ENCODE assay signal across 15 mouse cellular contexts in the genomic region with DNA sequence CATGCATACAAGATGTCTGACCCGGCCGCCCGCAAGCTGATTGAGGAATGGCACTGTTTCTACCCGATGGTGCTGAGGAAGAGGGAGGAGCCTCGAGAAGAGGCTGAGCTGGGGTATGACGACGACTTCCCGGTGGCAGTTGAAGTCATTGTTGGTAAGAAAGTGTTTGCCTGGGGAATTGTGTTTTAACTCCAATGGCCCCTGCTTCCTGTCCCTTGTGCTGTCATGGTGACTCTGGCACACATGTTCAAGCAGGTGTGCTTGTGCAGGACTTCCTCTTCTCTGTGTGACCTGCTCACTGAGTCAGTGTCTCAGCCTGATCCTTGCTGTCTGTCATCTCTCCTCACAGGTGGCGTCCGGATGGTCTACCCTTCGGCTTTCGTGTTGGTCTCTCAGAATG.
"Had no signal": no experiment of that assay in that cellular context is flagged by ENCODE, and none has a peak within 500 bp of the region (broad histone marks: within the 10 kb centered on the region; RNA-seq: fewer than 3 reads in every experiment).

No protein-coding gene starts in this region.

- H3K9ac ChIP-seq: limb, embryonic 12.5 days; liver, embryonic 13.5 days; liver, postnatal 0 days; midbrain, embryonic 15.5 days; neural tube, embryonic 13.5 days had no signal

- H3K36me3 ChIP-seq: midbrain, embryonic 15.5 days had no signal

- ATAC-seq: intestine, embryonic 16.5 days; liver, postnatal 0 days; midbrain, embryonic 15.5 days had no signal

- H3K27ac ChIP-seq: limb, embryonic 12.5 days; liver, embryonic 13.5 days; macrophage; midbrain, embryonic 15.5 days; neural tube, embryonic 13.5 days had no signal

- H3K27me3 ChIP-seq: limb, embryonic 12.5 days; liver, embryonic 13.5 days; megakaryocyte, embryonic 14.5 days; midbrain, embryonic 15.5 days; neural tube, embryonic 13.5 days had no signal

- H3K9me3 ChIP-seq: limb, embryonic 12.5 days; liver, embryonic 13.5 days; megakaryocyte, embryonic 14.5 days; midbrain, embryonic 15.5 days; neural tube, embryonic 13.5 days had no signal

- H3K4me3 ChIP-seq: limb, embryonic 12.5 days; liver, embryonic 13.5 days; megakaryocyte, embryonic 14.5 days; midbrain, embryonic 15.5 days; neural tube, embryonic 13.5 days had no signal

- H3K4me2 ChIP-seq: limb, embryonic 12.5 days; liver, embryonic 13.5 days; midbrain, embryonic 11.5 days; midbrain, embryonic 15.5 days; neural tube, embryonic 13.5 days had no signal

- DNase-seq: kidney, adult 2 months; kidney, postnatal 25 days; layer of hippocampus, postnatal 36 days; liver; liver, embryonic 13.5 days; liver, postnatal 0 days; right cerebral cortex, postnatal 14 days; thymus, adult 18-20 months had no signal
